Mouse (Mus musculus) embryonic facial prominence, embryonic 11.5 days (tissue): ENCODE measurements at regions not wholly inside any gene's neighbourhood (a gene's known extent, or its start where the extent isn't known, plus 50 kb on each side); places are given as distances from the start of the nearest gene placed in this dataset.

Source experiments
- ATAC-seq: fragments of 200-750 bp; cut with Nextera tagmentation; replicated peaks from 2 replicates; pipeline ENCODE4 v1.8.0; 2017; ENCODE audit warnings: low read depth; ENCODE audit not compliant: insufficient number of reproducible peaks, low FRiP score, low TSS enrichment
- DNase-seq: peaks from one replicate; pipeline ENCODE4 v3.0.0-alpha.2; 2015; ENCODE audit warnings: low spot score
- H3K27ac ChIP-seq: fragments of 300-500 bp; sonication (generic); replicated peaks from 2 replicates; pipeline ENCODE4 v1.5.1; 2014; ENCODE audit warnings: mild to moderate bottlenecking, low read depth, low read length, control low read depth
- H3K27me3 ChIP-seq: fragments of 300-500 bp; sonication (generic); 2 replicates; pipeline ENCODE4 v1.6.1; 2014; ENCODE audit warnings: mild to moderate bottlenecking, low read length, moderate library complexity, mixed read lengths; ENCODE audit not compliant: control insufficient read depth, insufficient read depth
- H3K36me3 ChIP-seq: fragments of 300-500 bp; sonication (generic); replicated peaks from 2 replicates; pipeline ENCODE4 v1.6.1; 2014; ENCODE audit warnings: low read depth, mild to moderate bottlenecking, low read length, moderate library complexity, mixed read lengths; ENCODE audit not compliant: control insufficient read depth, insufficient read depth
- H3K4me1 ChIP-seq: fragments of 300-500 bp; sonication (generic); 2 replicates; pipeline ENCODE4 v1.6.1; 2014; ENCODE audit warnings: low read length, mixed read lengths; ENCODE audit not compliant: control insufficient read depth, insufficient read depth
- H3K4me2 ChIP-seq: fragments of 300-500 bp; sonication (generic); 2 replicates; pipeline ENCODE4 v1.6.1; 2014; ENCODE audit warnings: low read depth, mild to moderate bottlenecking, control low read depth, low read length, moderate library complexity
- H3K4me3 ChIP-seq: fragments of 300-500 bp; sonication (generic); 2 replicates; pipeline ENCODE4 v1.5.1; 2014; ENCODE audit warnings: low read depth, low read length, control low read depth
- H3K9ac ChIP-seq: fragments of 300-500 bp; sonication (generic); replicated peaks from 2 replicates; pipeline ENCODE4 v1.6.1; 2014; ENCODE audit warnings: mild to moderate bottlenecking, control low read depth, low read length
- H3K9me3 ChIP-seq: fragments of 300-500 bp; sonication (generic); replicated peaks from 2 replicates; pipeline ENCODE4 v1.6.1; 2016; ENCODE audit warnings: mild to moderate bottlenecking, low read length, inconsistent platforms, mixed read lengths; ENCODE audit not compliant: control insufficient read depth
- WGBS: fragments of 180-500 bp; shearing (Covaris S2); extraction: QIAGEN DNeasy Blood & Tissue Kit; methylation state at CpG from one replicate; pipeline ENCODE4 v1.1.7; 2014; 5-methylcytosine and 5-hydroxymethylcytosine counted together

DNA sequence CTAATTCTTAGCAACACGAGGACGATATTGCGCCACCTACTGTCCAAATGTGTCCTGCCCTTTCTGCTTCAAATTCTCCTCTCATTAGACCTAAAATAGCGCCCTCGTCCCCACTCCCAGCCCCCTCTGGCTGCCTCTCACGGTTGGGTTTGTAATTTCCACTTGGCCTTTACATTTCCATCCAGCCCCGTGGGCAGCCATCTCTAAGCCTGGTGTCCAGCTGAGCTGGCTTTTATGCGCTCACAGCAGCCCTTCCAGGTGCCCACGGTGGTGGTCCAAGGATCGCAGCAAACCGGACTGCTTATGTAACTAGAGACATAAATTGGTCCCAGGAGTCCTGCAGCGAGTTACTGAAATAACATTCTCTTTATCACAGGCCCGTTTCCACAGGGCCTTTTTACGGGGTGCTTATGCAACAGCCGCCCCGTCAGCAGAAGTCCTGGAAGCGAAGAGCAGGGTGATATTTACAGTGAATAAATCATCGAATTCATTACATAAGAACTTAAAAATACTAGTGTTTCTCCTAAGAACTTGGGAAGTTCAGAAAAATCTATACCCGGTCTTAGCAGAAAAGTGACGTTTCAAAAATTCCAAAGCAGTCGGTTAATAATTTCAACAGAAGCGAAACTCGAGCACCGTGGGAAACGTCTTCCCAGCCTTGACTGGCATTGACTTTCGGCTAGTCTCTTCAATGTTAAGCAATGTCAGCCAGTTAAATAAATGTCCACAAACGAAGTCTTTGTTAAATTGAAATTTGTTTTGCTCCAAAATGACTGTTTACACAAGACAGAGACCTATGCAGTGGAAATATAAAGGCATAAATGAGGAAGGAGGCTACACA lies 57.3 kb upstream of the Cpsf6 start:
- Histone ChIP-seq H3K4me1 (peaks cover 2% of the 10 kb centered on the region; the same call in 1 of the 2 replicates), H3K4me3 (no peak overlapping the region), H3K9me3 (no peaks in the 10 kb centered on the region), H3K9ac (no peak overlapping the region), H3K4me2 (no peak overlapping the region), H3K36me3 (no peaks in the 10 kb centered on the region), H3K27ac (no peak overlapping the region), H3K27me3 (no peaks in the 10 kb centered on the region)
- DNase-seq (peak; percentile 76), ATAC-seq (no peak)
- WGBS: 38% methylated on average over 27 of the region's 27 CpGs

DNA sequence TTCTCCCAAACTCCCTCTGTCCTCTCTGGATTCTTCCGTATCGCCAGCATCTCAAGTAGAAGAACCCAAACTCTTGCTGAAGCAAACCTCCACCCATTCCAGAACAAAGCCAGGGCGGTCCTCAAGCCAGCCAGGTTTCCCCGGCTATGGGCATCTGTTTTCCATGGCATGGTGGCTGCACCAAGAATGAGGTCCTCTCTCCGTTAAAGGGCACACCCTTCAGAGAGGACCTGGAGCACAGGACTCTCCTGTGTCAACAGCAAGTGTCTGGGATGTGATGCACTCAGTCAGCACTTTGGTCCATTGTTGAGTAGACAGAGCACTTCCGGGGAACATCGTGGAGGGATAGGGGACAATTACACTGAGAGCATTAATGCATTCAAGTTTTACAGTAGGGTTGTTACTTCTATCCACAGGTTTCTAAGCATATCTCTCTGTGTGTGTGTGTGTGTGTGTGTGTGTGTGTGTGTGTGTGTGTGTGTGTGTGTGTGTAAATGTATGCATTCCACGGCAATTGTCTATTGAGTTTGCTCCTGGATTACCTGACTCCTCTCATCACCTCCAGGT lies 56.6 kb upstream of the Cpsf6 start:
- Histone ChIP-seq H3K36me3 (no peaks in the 10 kb centered on the region), H3K27ac (no peak overlapping the region), H3K4me1 (peaks cover 2% of the 10 kb centered on the region; the same call in 1 of the 2 replicates), H3K4me3 (no peak overlapping the region), H3K9ac (no peak overlapping the region), H3K4me2 (no peak overlapping the region), H3K9me3 (no peaks in the 10 kb centered on the region), H3K27me3 (no peaks in the 10 kb centered on the region)
- WGBS: 66% methylated on average over 8 of the region's 8 CpGs
- DNase-seq (no peak), ATAC-seq (no peak)

DNA sequence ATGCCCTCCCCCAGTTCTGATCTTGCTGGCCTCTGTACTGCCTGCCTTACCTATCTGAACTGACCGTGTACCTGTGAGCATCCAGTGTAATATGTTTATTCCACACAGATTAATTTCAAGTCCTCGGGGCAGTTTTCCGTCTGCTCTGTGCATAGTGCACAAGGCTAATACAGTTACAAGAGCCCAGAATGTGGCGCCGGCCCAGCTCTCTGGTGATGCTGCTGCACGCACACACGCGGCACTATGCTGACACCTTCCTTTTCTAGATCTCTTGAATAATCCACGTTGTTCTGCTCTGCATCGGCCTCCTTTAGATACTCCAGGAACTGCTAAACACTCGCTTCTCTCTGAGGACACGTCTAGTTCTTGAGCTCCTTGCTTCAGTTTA lies 55.9 kb upstream of the Cpsf6 start:
- Histone ChIP-seq H3K27ac (no peak overlapping the region), H3K4me1 (peaks cover 2% of the 10 kb centered on the region; the same call in 1 of the 2 replicates), H3K4me2 (peak overlapping the region; percentile 46; the same call in 1 of the 2 replicates), H3K9ac (no peak overlapping the region), H3K4me3 (no peak overlapping the region), H3K36me3 (no peaks in the 10 kb centered on the region), H3K9me3 (no peaks in the 10 kb centered on the region), H3K27me3 (no peaks in the 10 kb centered on the region)
- ATAC-seq (no peak), DNase-seq (no peak)
- 48% methylated on average over 12 of the region's 12 CpGs for WGBS

DNA sequence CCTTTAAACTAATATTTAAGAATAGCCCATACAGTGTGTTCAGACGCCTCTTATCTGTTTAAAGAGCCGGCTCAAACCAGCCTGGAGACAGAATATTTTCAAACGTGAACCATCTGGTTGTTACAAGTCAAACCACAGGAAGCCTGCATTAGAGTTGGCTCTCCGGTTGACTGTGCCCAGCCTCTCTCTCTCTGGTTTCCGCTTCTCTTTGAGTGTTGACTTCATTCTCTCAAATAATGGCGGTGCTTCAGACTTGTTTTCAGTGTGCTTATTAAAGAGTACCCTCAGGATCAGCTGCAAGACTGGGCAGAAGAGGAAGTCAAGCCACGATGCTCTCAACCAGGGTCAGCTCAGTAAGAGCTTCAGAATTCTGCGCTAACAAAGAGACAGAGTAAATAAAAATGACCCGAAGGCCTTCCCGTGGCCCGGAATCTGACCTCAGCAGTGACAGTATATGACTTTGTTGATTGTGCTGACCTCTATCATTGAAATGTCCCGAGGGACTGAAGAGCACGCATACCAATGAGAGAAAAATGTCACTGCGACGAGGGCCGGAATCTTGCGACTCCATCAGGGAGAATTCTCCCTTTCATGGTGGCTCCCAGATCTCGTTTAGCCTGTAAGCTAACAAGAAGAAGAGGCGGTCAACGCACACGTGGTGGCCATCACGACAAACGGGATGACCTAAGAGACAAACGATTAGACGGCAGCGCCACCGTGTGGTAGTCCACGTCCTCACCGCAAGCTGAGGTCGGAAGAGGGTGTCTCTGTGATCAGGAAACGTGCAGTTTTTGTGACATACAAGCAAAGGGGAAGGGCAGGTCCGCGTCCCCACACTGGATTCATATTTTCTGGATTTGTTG lies 55.3 kb upstream of the Cpsf6 start:
- Histone ChIP-seq H3K4me3 (peak overlapping the region; percentile 24), H3K9ac (peak overlapping the region; percentile 32; the same call in 1 of the 2 replicates), H3K27ac (no peak overlapping the region), H3K36me3 (no peaks in the 10 kb centered on the region), H3K9me3 (no peaks in the 10 kb centered on the region), H3K4me2 (peak overlapping the region; percentile 46), H3K27me3 (no peaks in the 10 kb centered on the region), H3K4me1 (peaks cover 2% of the 10 kb centered on the region; the same call in 1 of the 2 replicates)
- peak; percentile 95 for DNase-seq
- peak; percentile 60 for ATAC-seq
- WGBS: 11% methylated on average over 33 of the region's 33 CpGs

DNA sequence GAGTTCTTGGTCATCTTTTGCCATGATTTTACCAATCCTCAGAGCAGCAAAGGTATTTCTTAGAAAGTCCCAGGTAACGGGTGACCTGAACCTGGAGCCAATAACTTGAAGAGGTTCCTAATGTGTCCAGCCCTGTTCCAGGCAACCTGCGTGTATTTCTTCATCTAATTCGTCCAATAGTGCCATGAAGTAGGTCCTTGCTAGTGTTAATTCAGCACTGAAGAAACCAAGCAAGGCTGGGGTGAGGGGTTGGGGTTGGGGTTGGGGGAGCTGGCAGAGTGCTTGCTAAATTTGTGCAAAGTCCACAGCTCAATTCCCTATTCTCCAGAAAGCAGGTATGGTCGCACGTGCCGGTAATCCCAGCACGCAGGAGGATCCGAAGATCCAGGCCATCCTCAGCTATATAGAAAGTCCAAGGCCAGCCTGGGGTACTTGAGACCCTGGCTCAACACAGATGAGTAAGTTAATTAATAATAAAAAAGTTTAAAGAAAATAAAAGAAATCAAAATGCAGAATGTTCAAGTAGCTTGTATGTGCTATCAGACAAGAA lies 54.6 kb upstream of the Cpsf6 start:
- DNase-seq (no peak), ATAC-seq (no peak)
- Histone ChIP-seq H3K4me3 (no peak overlapping the region), H3K4me1 (peaks cover 2% of the 10 kb centered on the region; the same call in 1 of the 2 replicates), H3K9ac (no peak overlapping the region), H3K27me3 (no peaks in the 10 kb centered on the region), H3K9me3 (no peaks in the 10 kb centered on the region), H3K36me3 (no peaks in the 10 kb centered on the region), H3K4me2 (no peak overlapping the region), H3K27ac (no peak overlapping the region)
- 93% methylated on average over 8 of the region's 8 CpGs for WGBS

DNA sequence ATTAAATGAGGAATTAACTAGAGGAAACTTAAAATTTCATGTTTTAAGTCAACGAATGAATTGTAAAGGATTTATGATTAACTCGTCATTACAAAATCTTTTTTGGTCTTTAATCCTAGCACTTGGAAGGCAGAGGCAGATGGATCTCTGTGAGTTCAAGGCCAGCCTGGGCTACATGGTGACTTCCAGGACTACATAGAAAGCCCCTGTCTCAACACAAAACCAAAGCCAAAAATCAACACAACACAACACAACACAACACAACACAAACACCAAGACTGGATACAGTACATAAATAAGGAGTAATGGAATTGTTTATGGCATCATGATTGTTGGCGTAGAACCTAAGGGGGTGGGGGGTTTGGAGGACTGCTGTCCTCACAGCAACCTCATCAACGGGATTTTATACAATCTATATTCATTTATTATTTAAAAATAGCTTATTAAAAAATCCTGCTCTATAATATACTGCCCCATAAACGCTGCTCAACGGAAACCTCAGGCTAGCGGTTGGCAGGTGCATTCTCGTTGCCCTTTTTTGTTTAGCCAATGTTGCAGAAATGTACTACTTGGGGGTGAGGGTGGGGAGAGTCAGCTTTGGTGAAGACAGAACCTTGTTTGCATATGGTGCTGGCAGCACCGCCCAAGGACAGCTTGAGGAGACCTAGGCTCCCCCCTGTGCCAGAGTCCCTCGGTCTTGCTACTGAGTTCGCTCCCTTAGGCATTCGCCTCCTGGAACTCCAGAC lies 53.9 kb upstream of the Cpsf6 start:
- WGBS: 93% methylated on average over 12 of the region's 12 CpGs
- Histone ChIP-seq H3K9me3 (no peaks in the 10 kb centered on the region), H3K9ac (no peak overlapping the region), H3K27ac (no peak overlapping the region), H3K27me3 (no peaks in the 10 kb centered on the region), H3K4me3 (no peak overlapping the region), H3K36me3 (no peaks in the 10 kb centered on the region), H3K4me2 (no peak overlapping the region), H3K4me1 (peaks cover 2% of the 10 kb centered on the region; the same call in 1 of the 2 replicates)
- no peak for ATAC-seq
- no peak for DNase-seq

DNA sequence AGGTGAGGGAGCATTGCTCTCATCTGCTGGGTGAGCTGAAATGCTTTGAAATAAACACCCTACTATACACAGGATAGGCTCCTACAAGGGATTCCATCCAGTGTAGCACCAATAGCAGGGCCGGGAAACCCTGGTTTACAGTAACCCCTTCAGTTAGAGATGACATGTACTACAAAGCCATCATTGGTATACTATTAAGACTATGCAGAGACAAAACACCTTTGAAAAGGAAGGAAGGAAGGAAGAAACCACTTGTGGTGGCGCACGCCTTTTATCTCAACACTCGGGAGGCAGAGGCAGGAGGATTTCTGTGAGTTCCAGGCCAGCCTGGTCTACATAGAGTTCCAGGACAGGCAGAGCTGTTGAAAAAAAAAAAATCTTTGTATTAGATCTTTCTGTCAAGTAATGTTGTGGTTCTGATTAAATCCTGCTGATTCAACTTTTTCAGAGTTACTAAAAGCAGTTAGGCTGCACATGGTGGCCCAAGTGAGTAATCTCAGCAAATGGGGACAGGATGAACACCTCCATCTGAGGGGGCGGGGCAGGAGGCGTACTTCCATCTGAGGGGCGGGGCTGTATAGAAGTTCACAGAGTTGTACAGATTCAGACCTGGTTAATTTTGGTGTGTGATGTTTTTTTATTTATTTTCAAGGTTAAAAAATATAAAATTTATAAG lies 53.2 kb upstream of the Cpsf6 start:
- Histone ChIP-seq H3K4me3 (no peak overlapping the region), H3K27ac (no peak overlapping the region), H3K4me2 (no peak overlapping the region), H3K9ac (no peak overlapping the region), H3K9me3 (no peaks in the 10 kb centered on the region), H3K27me3 (no peaks in the 10 kb centered on the region), H3K36me3 (no peaks in the 10 kb centered on the region), H3K4me1 (peaks cover 2% of the 10 kb centered on the region; the same call in 1 of the 2 replicates)
- ATAC-seq (no peak), DNase-seq (no peak)
- WGBS: 94% methylated on average over 7 of the region's 7 CpGs
